Mouse (Mus musculus): Measurements from ENCODE around the gene Cib4.

- TF ChIP-seq CTCF (IDR thresholded peaks at IDR 0.05; ENCODE audit: borderline replicate concordance, control insufficient read depth, extremely low read depth, insufficient read depth, low read length, poor library complexity) (no peak), POLR2A (IDR thresholded peaks at IDR 0.05; ENCODE audit: control insufficient read depth, extremely low read depth, insufficient read depth, low read length, poor library complexity) (no peak)
These were observed 21.4 kb downstream of the Cib4 start for GRCm38 (mm10) chr5:30524213-30524612.

Measured in thymus, adult 2 months (tissue).